Mouse (Mus musculus): Measurements from ENCODE around the gene Trappc4. TPM values are rescaled to one million over a fixed set of nuclear protein-coding genes. Genes with fewer than 3 reads are reported as not detected.

Gene Trappc4
- total RNA-seq, 1 experiment, result 88.2 TPM

GRCm38 (mm10) chr9:44407752-44408097 is 325 bp upstream of the Trappc4 start:
- peak overlapping the region; percentile 92 for H3K27ac ChIP-seq (ENCODE audit: insufficient read depth, low read depth, low read length, poor library complexity, severe bottlenecking)
- no peak for DNase-seq (ENCODE audit: low read depth, low spot score)
- peak overlapping the region; percentile 84 to 95 for H3K4me3 ChIP-seq (ENCODE audit: insufficient read depth in 1 of 2, low read depth in 1 of 2, low read length in 2 of 2, poor library complexity in 1 of 2, severe bottlenecking in 1 of 2)
- H3K9ac ChIP-seq (ENCODE audit: insufficient read depth, low read depth, low read length, poor library complexity, severe bottlenecking), result peak overlapping the region; percentile 98
- H3K9me3 ChIP-seq (ENCODE audit: control insufficient read depth, insufficient read depth, low read depth, low read length), result no peaks in the 10 kb centered on the region
- in situ Hi-C loops (cut with MboI; ENCODE audit: low sequenced_read_pairs in 2 of 2, unreplicated experiment in 2 of 2), result no loop called here
- H3K4me1 ChIP-seq (ENCODE audit: control insufficient read depth in 2 of 2, insufficient read depth in 2 of 2, low read length in 2 of 2, poor library complexity in 1 of 2), result peaks cover 0 to 3% of the 10 kb centered on the region in 2 experiments; a peak in 2 of 4 replicates
- peaks cover 36% of the 10 kb centered on the region for H3K36me3 ChIP-seq (ENCODE audit: control insufficient read depth, insufficient read depth, low read length, poor library complexity, severe bottlenecking)
- TF ChIP-seq HCFC1 (IDR thresholded peaks at IDR 0.05; ENCODE audit: borderline replicate concordance, insufficient read depth, low read length) (no peak), ZC3H11A (IDR thresholded peaks at IDR 0.05; ENCODE audit: borderline replicate concordance, low read depth, low read length) (no peak), ZNF384 (IDR thresholded peaks at IDR 0.05; ENCODE audit: low read depth, low read length) (no peak), CHD2 (IDR thresholded peaks at IDR 0.05; ENCODE audit: low read depth, low read length) (peak; percentile 6; the same call in 1 of the 2 replicates)

GRCm38 (mm10) chr9:44405011-44405410 is 2.4 kb downstream of the Trappc4 start:
- Histone ChIP-seq H3K9ac (ENCODE audit: insufficient read depth, low read depth, low read length, poor library complexity, severe bottlenecking) (no peak overlapping the region), H3K36me3 (ENCODE audit: control insufficient read depth, insufficient read depth, low read length, poor library complexity, severe bottlenecking) (peaks cover 26% of the 10 kb centered on the region), H3K9me3 (ENCODE audit: control insufficient read depth, insufficient read depth, low read depth, low read length) (no peaks in the 10 kb centered on the region), H3K4me1 (ENCODE audit: control insufficient read depth in 2 of 2, insufficient read depth in 2 of 2, low read length in 2 of 2, poor library complexity in 1 of 2) (peaks cover 0 to 3% of the 10 kb centered on the region in 2 experiments; a peak in 1 of 4 replicates), H3K27ac (ENCODE audit: insufficient read depth, low read depth, low read length, poor library complexity, severe bottlenecking) (no peak overlapping the region), H3K4me3 (ENCODE audit: insufficient read depth in 1 of 2, low read depth in 1 of 2, low read length in 2 of 2, poor library complexity in 1 of 2, severe bottlenecking in 1 of 2) (no peak overlapping the region)
- TF ChIP-seq ZC3H11A (IDR thresholded peaks at IDR 0.05; ENCODE audit: borderline replicate concordance, low read depth, low read length) (no peak), HCFC1 (IDR thresholded peaks at IDR 0.05; ENCODE audit: borderline replicate concordance, insufficient read depth, low read length) (no peak), ZNF384 (IDR thresholded peaks at IDR 0.05; ENCODE audit: low read depth, low read length) (no peak), MAFK (IDR thresholded peaks at IDR 0.05; ENCODE audit: insufficient read depth, low read depth, low read length) (no peak), CHD2 (IDR thresholded peaks at IDR 0.05; ENCODE audit: low read depth, low read length) (no peak)
- no peak for DNase-seq (ENCODE audit: low read depth, low spot score)
- in situ Hi-C loops (cut with MboI; ENCODE audit: low sequenced_read_pairs in 2 of 2, unreplicated experiment in 2 of 2), result no loop called here

DNA sequence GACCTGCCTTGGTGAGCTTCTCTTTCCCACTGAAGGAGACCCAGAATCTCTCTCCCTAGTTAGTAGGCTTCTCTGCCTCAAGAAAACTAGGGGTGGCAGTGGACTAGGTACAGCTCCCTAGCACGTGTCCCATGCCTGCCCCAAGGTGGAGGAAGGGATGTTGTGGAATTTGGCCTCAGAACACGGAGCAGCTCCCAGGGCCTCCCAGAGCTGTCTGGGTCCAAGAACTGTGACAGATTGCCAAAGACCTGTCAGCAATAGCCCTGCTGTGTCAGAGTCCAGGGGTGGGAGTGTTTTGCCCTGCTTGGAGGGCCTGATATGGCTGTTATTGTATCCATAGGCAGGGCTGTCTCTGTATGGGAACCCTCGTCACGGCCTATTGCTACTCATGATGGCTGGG is 6.3 kb downstream of the Trappc4 start:
- peaks cover 3 to 6% of the 10 kb centered on the region in 2 experiments; a peak in 3 of 4 replicates for H3K4me1 ChIP-seq (ENCODE audit: control insufficient read depth in 2 of 2, insufficient read depth in 2 of 2, low read length in 2 of 2, poor library complexity in 1 of 2)
- DNase-seq (ENCODE audit: low read depth, low spot score), result no peak
- no peaks in the 10 kb centered on the region for H3K9me3 ChIP-seq (ENCODE audit: control insufficient read depth, insufficient read depth, low read depth, low read length)
- H3K36me3 ChIP-seq (ENCODE audit: control insufficient read depth, insufficient read depth, low read length, poor library complexity, severe bottlenecking), result peaks cover 14% of the 10 kb centered on the region
- H3K9ac ChIP-seq (ENCODE audit: insufficient read depth, low read depth, low read length, poor library complexity, severe bottlenecking), result no peak overlapping the region
- no peak for TF ChIP-seq ZNF384 (IDR thresholded peaks at IDR 0.05; ENCODE audit: low read depth, low read length)
- no peak for TF ChIP-seq CHD2 (IDR thresholded peaks at IDR 0.05; ENCODE audit: low read depth, low read length)
- no peak for TF ChIP-seq MAFK (IDR thresholded peaks at IDR 0.05; ENCODE audit: insufficient read depth, low read depth, low read length)
- no peak for TF ChIP-seq HCFC1 (IDR thresholded peaks at IDR 0.05; ENCODE audit: borderline replicate concordance, insufficient read depth, low read length)
- no peak for TF ChIP-seq ZC3H11A (IDR thresholded peaks at IDR 0.05; ENCODE audit: borderline replicate concordance, low read depth, low read length)
- no peak overlapping the region for H3K4me3 ChIP-seq (ENCODE audit: insufficient read depth in 1 of 2, low read depth in 1 of 2, low read length in 2 of 2, poor library complexity in 1 of 2, severe bottlenecking in 1 of 2)
- H3K27ac ChIP-seq (ENCODE audit: insufficient read depth, low read depth, low read length, poor library complexity, severe bottlenecking), result no peak overlapping the region
- in situ Hi-C loops (cut with MboI; ENCODE audit: low sequenced_read_pairs in 2 of 2, unreplicated experiment in 2 of 2), result no loop called here

DNA sequence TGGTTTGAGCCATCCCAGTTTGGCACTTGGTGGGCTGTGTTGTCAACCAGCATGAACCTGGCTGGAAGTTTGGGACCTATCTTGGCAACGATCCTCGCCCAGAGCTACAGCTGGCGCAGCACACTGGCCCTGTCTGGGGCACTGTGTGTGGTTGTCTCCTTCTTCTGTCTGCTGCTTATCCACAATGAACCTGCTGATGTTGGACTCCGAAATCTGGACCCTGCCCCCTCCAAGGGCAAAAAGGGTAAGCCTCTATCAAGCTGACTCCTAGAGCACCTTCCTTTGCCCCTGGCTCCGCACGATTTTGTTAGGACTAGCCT is 7.6 kb downstream of the Trappc4 start:
- H3K9ac ChIP-seq (ENCODE audit: insufficient read depth, low read depth, low read length, poor library complexity, severe bottlenecking), result no peak overlapping the region
- DNase-seq (ENCODE audit: low read depth, low spot score), result no peak
- H3K27ac ChIP-seq (ENCODE audit: insufficient read depth, low read depth, low read length, poor library complexity, severe bottlenecking), result no peak overlapping the region
- H3K4me3 ChIP-seq (ENCODE audit: insufficient read depth in 1 of 2, low read depth in 1 of 2, low read length in 2 of 2, poor library complexity in 1 of 2, severe bottlenecking in 1 of 2), result no peak overlapping the region
- H3K4me1 ChIP-seq (ENCODE audit: control insufficient read depth in 2 of 2, insufficient read depth in 2 of 2, low read length in 2 of 2, poor library complexity in 1 of 2), result peaks cover 0 to 6% of the 10 kb centered on the region in 2 experiments; a peak in 3 of 4 replicates
- H3K36me3 ChIP-seq (ENCODE audit: control insufficient read depth, insufficient read depth, low read length, poor library complexity, severe bottlenecking), result peaks cover 11% of the 10 kb centered on the region
- no peak for TF ChIP-seq CHD2 (IDR thresholded peaks at IDR 0.05; ENCODE audit: low read depth, low read length)
- no peak for TF ChIP-seq ZNF384 (IDR thresholded peaks at IDR 0.05; ENCODE audit: low read depth, low read length)
- TF ChIP-seq ZC3H11A (IDR thresholded peaks at IDR 0.05; ENCODE audit: borderline replicate concordance, low read depth, low read length), result no peak
- no peak for TF ChIP-seq HCFC1 (IDR thresholded peaks at IDR 0.05; ENCODE audit: borderline replicate concordance, insufficient read depth, low read length)
- no peak for TF ChIP-seq MAFK (IDR thresholded peaks at IDR 0.05; ENCODE audit: insufficient read depth, low read depth, low read length)
- no peaks in the 10 kb centered on the region for H3K9me3 ChIP-seq (ENCODE audit: control insufficient read depth, insufficient read depth, low read depth, low read length)
- in situ Hi-C loops (cut with MboI; ENCODE audit: low sequenced_read_pairs in 2 of 2, unreplicated experiment in 2 of 2), result no loop called here

All from ES-E14 (cell line).